Mouse (Mus musculus) heart, embryonic 14.5 days (tissue): ENCODE results near the gene Ptgdr2. TPM values are rescaled to one million over a fixed set of nuclear protein-coding genes. Genes with fewer than 3 reads are reported as not detected.
A peak's percentile ranks its signal among the peaks of the same experiment; 100 is the strongest.

Experiments used
- ATAC-seq: fragments of 200-750 bp; cut with Nextera tagmentation; 2 replicates; pipeline ENCODE4 v1.8.0; 2017; ENCODE audit warnings: low read depth, moderate TSS enrichment; ENCODE audit not compliant: insufficient number of reproducible peaks, insufficient read depth, low FRiP score
- H3K27ac ChIP-seq, 2 experiments: fragments of 200-500 bp in 1 of 2; fragments of 300-500 bp in 1 of 2; sonication (generic) in 1 of 2; replicated peaks in 1 of 2; 2 replicates each; pipeline ENCODE4 v1.5.1; 2012 to 2014; ENCODE audit warnings: low read depth in 2 of 2, low read length in 2 of 2, control low read depth in 1 of 2, mild to moderate bottlenecking in 1 of 2, mixed read lengths in 1 of 2; ENCODE audit not compliant: control insufficient read depth in 1 of 2, insufficient read depth in 1 of 2
- H3K27me3 ChIP-seq: fragments of 300-500 bp; sonication (generic); 2 replicates; pipeline ENCODE4 v1.6.1; 2014; ENCODE audit warnings: mild to moderate bottlenecking, low read length, control low read depth; ENCODE audit not compliant: control insufficient read depth, insufficient read depth
- H3K36me3 ChIP-seq: fragments of 300-500 bp; sonication (generic); 2 replicates; pipeline ENCODE4 v1.6.1; 2014; ENCODE audit warnings: mild to moderate bottlenecking, control low read depth, low read length, mixed read lengths; ENCODE audit not compliant: control insufficient read depth, insufficient read depth
- H3K4me1 ChIP-seq, 2 experiments: fragments of 200-500 bp in 1 of 2; fragments of 300-500 bp in 1 of 2; sonication (generic) in 1 of 2; 2 replicates each; pipeline ENCODE4 v1.6.1; 2012 to 2014; ENCODE audit warnings: low read length in 2 of 2, control low read depth in 1 of 2, mixed read lengths in 1 of 2; ENCODE audit not compliant: control insufficient read depth in 2 of 2, insufficient read depth in 2 of 2
- H3K4me2 ChIP-seq: fragments of 300-500 bp; sonication (generic); 2 replicates; pipeline ENCODE4 v1.6.1; 2014; ENCODE audit warnings: mild to moderate bottlenecking, low read length
- H3K4me3 ChIP-seq, 2 experiments: fragments of 200-500 bp in 1 of 2; fragments of 300-500 bp in 1 of 2; sonication (generic) in 1 of 2; 2 replicates each; pipeline ENCODE4 v1.5.1; 2012 to 2014; ENCODE audit warnings: low read length in 2 of 2, mild to moderate bottlenecking in 2 of 2, control low read depth in 1 of 2, low read depth in 1 of 2, moderate library complexity in 1 of 2; ENCODE audit not compliant: control insufficient read depth in 1 of 2, insufficient read depth in 1 of 2
- H3K9ac ChIP-seq: fragments of 300-500 bp; sonication (generic); 2 replicates; pipeline ENCODE4 v1.6.1; 2014; ENCODE audit warnings: mild to moderate bottlenecking, low read length
- H3K9me3 ChIP-seq: fragments of 300-500 bp; sonication (generic); 2 replicates; pipeline ENCODE4 v1.6.1; 2016; ENCODE audit warnings: low read length, control low read depth; ENCODE audit not compliant: control insufficient read depth
- WGBS: fragments of 180-500 bp; shearing (Covaris S2); extraction: QIAGEN DNeasy Blood & Tissue Kit; methylation state at CpG from one replicate; pipeline ENCODE4 v1.1.7; 2014; 5-methylcytosine and 5-hydroxymethylcytosine counted together
- polyA plus RNA-seq: library from polyadenylated mRNA; unstranded; fragments of >200 nt; fragmentation: Nextera tagmentation; extraction: Ambion mirVana; gene quantifications from 2 replicates; pipeline ENCODE4 v1.2.1, GENCODE M21; 2014

Ptgdr2 gene
- polyA plus RNA-seq, 1 experiment from 2014 or later, result 0.07 TPM

DNA sequence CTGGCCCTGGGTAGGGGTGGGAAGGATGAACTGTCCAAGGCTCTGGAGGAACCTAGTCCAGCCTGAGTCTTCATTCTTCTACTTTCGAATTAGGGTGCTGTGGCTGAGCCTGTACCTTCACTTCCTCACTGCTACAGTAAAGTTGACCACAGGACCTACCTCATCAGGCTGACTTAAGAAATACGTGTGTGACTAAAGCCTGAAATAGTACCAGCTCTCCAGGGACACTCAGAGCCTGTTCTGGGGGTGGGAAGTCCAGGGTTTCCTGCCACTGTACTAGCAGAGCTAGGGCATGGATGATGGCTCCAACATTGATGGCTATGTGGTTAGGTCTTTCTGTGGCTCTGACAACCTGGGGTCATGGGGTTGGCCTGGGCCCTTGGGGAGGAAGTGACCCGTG, 7.0 kb downstream of the Ptgdr2 start:
- no peak for ATAC-seq
- H3K9me3 ChIP-seq, result no peaks in the 10 kb centered on the region
- no peak overlapping the region for H3K4me2 ChIP-seq
- H3K27me3 ChIP-seq, result peaks cover 4% of the 10 kb centered on the region; the same call in 1 of the 2 replicates
- whole genome bisulfite sequencing, result 82% methylated on average over 3 of the region's 3 CpGs
- H3K36me3 ChIP-seq, result peaks cover 48% of the 10 kb centered on the region
- no peak overlapping the region for H3K4me3 ChIP-seq
- no peak overlapping the region for H3K27ac ChIP-seq
- peaks cover 14 to 26% of the 10 kb centered on the region in 2 experiments for H3K4me1 ChIP-seq
- H3K9ac ChIP-seq, result no peak overlapping the region

- no peak overlapping the region for H3K27ac ChIP-seq
- peaks cover 7 to 24% of the 10 kb centered on the region in 2 experiments for H3K4me1 ChIP-seq
- no peak overlapping the region for H3K4me3 ChIP-seq
- peak overlapping the region; percentile 99; the same call in 1 of the 2 replicates for H3K4me2 ChIP-seq
- no peaks in the 10 kb centered on the region for H3K9me3 ChIP-seq
- H3K36me3 ChIP-seq, result peaks cover 47% of the 10 kb centered on the region
- 0 out of 2 replicates have a peak, but pooled peaks cover under 1% of the 10 kb centered on the region for H3K27me3 ChIP-seq
- WGBS, result 71% methylated on average over 3 of the region's 3 CpGs
- ATAC-seq, result no peak
- 0 out of 2 replicates have a peak overlapping the region, but pooled peaks have one; percentile 86 for H3K9ac ChIP-seq
Measured at GRCm38 (mm10) chr19:10946506-10946905, 9.5 kb downstream of the Ptgdr2 start.

DNA sequence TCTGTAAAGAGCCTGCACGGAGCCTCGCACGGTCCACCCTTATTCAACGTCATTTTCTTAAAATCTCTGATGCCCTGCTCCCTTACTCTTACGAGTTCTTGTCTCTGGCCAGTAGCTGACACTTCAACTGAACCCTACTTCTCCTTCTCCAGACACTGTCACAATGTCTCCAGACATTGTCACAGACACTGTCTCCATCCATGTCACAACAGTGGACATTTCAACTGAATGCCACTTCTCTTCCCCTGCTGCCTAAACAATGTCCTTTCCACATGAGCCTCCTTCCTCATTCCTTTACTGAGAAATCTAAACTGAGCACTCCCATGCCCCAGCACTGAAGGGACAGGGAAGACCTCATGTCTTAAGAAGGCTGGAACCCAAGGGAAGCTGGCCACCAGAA, 10.3 kb downstream of the Ptgdr2 start:
- H3K27me3 ChIP-seq, result no peaks in the 10 kb centered on the region
- peak overlapping the region; percentile 86 for H3K9ac ChIP-seq
- ATAC-seq, result no peak
- H3K9me3 ChIP-seq, result no peaks in the 10 kb centered on the region
- peak overlapping the region; percentile 99 for H3K4me2 ChIP-seq
- peak overlapping the region in 1 of 2 experiments; percentile 73; a peak in 2 of 4 replicates for H3K4me3 ChIP-seq
- H3K4me1 ChIP-seq, result peaks cover 14 to 31% of the 10 kb centered on the region in 2 experiments
- 85% methylated on average over 5 of the region's 5 CpGs for WGBS
- H3K36me3 ChIP-seq, result peaks cover 40% of the 10 kb centered on the region
- H3K27ac ChIP-seq, result no peak overlapping the region

DNA sequence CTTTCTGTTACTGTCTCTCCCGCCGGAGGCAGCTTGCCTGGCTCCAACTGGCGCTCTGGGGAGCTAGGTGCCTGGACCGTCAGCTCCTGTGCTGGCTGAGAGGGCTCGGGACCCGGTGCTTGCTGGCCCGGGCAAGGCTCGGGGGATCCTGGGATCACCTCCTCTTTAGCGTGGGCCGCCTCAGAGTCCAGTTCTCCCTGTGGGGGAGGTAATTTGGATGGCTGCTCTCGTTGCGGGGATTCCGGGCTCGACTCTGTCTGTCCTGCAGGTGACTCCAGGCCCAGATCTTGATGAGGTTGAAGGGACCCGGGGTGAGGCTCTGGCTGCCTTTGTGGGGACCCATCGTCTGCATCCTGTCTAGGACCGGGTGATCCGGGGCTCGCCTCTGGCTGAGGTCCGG, 11.5 kb downstream of the Ptgdr2 start:
- 0% methylated on average over 20 of the region's 20 CpGs for WGBS
- Histone ChIP-seq H3K4me1 (peaks cover 23 to 40% of the 10 kb centered on the region in 2 experiments), H3K27me3 (no peaks in the 10 kb centered on the region), H3K4me2 (peak overlapping the region; percentile 99), H3K9me3 (no peaks in the 10 kb centered on the region), H3K9ac (peak overlapping the region; percentile 86), H3K36me3 (peaks cover 28% of the 10 kb centered on the region), H3K27ac (no peak overlapping the region), H3K4me3 (peak overlapping the region; percentile 73 to 84)
- ATAC-seq, result no peak

- peaks cover 23 to 40% of the 10 kb centered on the region in 2 experiments for H3K4me1 ChIP-seq
- H3K27ac ChIP-seq, result peak within 1 kb of the TSS; percentile 14 to 39; a peak in 2 of 4 replicates
- no peaks in the 10 kb centered on the region for H3K27me3 ChIP-seq
- peak within 1 kb of the TSS; percentile 73 to 84 for H3K4me3 ChIP-seq
- ATAC-seq, result peak; percentile 93
- H3K36me3 ChIP-seq, result peaks cover 21% of the 10 kb centered on the region
- H3K4me2 ChIP-seq, result peak within 1 kb of the TSS; percentile 99
- peak within 1 kb of the TSS; percentile 86 for H3K9ac ChIP-seq
- under 1% methylated on average over 30 of the region's 30 CpGs for WGBS
- H3K9me3 ChIP-seq, result no peaks in the 10 kb centered on the region
Measured at GRCm38 (mm10) chr19:10949112-10949511, 12.2 kb downstream of the Ptgdr2 start, which contains the start of gene Ccdc86. Ccdc86 (minus strand) TSS chr19:10949266.

GRCm38 (mm10) chr19:10949558-10949957, 12.6 kb downstream of the Ptgdr2 start:
- WGBS, result 29% methylated on average over 9 of the region's 9 CpGs
- Histone ChIP-seq H3K4me2 (peak overlapping the region; percentile 99), H3K4me3 (peak overlapping the region; percentile 25 to 73), H3K27ac (peak overlapping the region; percentile 10 to 39; a peak in 2 of 4 replicates), H3K27me3 (no peaks in the 10 kb centered on the region), H3K9ac (peak overlapping the region; percentile 69), H3K4me1 (peaks cover 23 to 40% of the 10 kb centered on the region in 2 experiments), H3K9me3 (no peaks in the 10 kb centered on the region), H3K36me3 (peaks cover 17% of the 10 kb centered on the region)
- no peak for ATAC-seq

DNA sequence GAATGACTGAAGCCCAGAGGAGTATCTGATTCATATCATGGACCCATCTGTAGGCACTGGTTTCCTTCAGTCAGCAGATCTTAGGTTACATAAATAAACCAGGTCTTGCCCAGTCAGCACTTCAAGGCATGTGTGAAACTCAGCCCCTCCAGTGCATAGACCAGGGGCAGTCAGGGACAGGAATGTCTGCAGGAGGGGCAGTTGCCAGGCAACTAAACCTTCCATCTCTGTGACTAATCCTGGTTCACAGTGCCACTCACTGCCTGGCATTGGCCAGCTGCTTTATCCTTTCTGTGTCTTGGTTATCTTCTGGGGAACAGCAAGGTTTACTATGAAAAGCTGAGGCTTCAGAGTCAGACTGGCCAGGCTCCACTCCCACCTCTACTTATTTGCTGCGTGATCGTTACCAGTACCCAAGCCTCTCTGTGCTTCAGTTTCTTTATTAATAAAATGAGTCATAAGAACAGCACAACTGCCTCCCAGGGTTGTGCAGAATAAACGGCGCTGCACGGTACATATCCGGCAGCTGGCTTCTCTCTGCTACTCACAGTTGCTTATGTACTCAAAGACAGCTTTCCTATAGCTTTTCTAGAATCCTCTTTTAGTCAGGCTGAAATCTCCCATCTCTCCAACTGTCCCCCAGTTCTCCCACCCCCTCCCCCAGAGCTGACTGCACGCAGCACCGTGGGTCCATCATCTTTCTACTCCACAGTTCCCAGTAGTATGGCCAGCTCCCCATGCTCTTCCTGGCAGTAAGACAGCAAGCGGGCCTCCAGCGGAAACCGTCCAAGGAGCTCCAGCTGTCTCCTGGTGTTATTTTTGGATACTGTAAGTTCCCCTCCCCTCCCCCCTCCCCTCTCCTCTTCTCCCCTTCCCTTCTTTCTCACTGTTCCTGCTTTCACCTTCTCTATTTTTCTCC, 15.3 kb downstream of the Ptgdr2 start:
- Histone ChIP-seq H3K9me3 (no peaks in the 10 kb centered on the region), H3K4me2 (peak overlapping the region; percentile 44), H3K36me3 (no peaks in the 10 kb centered on the region), H3K27me3 (no peaks in the 10 kb centered on the region), H3K27ac (peak overlapping the region; percentile 63 to 80), H3K4me3 (no peak overlapping the region), H3K4me1 (peaks cover 23 to 34% of the 10 kb centered on the region in 2 experiments), H3K9ac (peak overlapping the region; percentile 38; the same call in 1 of the 2 replicates)
- peak; percentile 71 for ATAC-seq
- WGBS, result 20% methylated on average over 11 of the region's 11 CpGs
